Mouse (Mus musculus) left cerebral cortex, postnatal 10 days (tissue): ENCODE measurements at regions not wholly inside any gene's neighbourhood (a gene's known extent, or its start where the extent isn't known, plus 50 kb on each side); places are given as distances from the start of the nearest gene placed in this dataset.

Experiments
- DNase-seq, 2 experiments: peaks; one replicate each; pipeline ENCODE4 v3.0.0; 2021 to 2022; ENCODE audit warnings: low spot score in 2 of 2, mixed read lengths in 1 of 2; ENCODE audit errors: extremely low spot score in 1 of 2
- intact Hi-C: fragments of 180-260 bp; cut with DNase I; formaldehyde crosslinking; loops from one replicate; pipeline ENCODE4 v1.15.1; 2025

DNA sequence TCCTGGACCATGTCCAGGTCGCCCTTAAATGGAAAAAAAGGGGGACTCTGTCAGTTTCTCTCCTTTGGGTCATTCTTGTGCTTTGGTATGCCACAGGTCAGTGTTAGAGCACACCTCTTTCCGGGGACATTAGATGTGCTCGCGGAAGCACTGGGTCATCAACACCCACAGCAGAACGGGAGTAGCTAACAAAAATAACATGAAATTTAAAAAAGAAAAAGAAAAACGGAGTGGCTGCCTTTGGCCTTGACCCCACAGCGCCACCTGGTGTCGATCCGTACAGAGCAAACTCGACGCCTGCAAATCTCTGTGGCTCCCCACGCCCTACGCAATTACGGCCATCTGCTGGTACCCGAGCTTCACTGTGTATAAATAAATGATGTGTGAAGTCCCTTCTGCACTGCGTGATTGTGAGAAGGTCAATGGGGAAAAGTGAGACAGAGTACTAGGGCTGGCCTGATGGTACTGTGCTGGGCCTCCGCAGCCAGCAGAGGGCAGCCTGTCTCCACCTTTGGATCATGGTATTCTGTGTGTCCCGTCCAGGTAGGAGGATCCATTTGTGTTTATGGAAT is 99.0 kb upstream of the Slc7a12 start:
- intact Hi-C loops = loop anchor here (5.0 kb wide), 1 partner anchor 484 kb away; no protein-coding TSS in a partner anchor
- DNase-seq = peak; percentile 9 to 80

DNA sequence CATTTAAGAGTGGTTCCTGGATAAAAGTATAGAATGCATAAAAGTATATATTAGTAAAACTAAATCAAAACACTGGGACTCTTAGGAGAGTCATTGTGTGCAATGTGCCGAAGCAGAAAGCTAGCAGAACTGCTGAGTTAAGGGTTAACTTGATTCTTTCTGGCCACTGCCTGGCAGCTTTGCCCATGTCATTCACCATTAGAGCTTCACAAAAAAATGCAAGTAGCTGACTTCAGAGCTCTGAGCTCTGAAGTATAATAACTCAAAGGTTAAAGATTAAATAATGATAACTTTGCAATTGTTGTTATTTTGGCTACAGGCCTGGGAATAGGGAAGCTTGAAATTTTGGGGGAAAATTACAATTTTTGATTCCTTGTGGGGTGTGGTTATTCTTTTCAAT is 89.8 kb upstream of the Slc7a12 start:
- intact Hi-C loops = no loop called here
- DNase-seq = no peak

DNA sequence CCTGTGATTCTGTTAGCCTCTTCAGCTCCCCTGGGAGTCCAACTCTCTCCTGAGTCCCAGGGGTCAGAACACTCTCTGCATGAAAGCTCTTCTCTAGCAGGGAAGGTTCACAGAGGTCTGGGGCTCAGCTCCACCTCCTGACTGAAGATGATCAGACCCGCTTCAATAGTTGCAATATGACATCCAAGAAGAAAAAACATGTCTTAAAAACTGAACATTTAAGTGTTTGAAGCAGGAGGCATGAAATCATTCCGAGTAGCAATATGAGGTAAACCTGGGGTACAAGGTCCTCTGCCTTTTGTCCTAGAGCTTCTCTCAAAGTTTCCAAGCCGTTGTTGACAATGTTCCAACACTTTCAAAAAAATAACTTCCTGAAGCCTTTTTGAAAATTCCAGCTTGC is 81.8 kb upstream of the Slc7a12 start:
- intact Hi-C loops = no loop called here
- DNase-seq = no peak

- intact Hi-C loops = no loop called here
- DNase-seq = no peak
Observed at GRCm38 (mm10) chr3:14408435-14409125, 71.9 kb upstream of the Slc7a12 start.
